Mouse (Mus musculus): Measurements from ENCODE around the gene Galnt6. TPM values are rescaled to one million over a fixed set of nuclear protein-coding genes. Genes with fewer than 3 reads are reported as not detected.

Galnt6 gene
- polyA plus RNA-seq, 1 experiment from 2014 or later: 1.2 TPM

GRCm38 (mm10) chr15:100748584-100748983, 19.4 kb upstream of the Galnt6 start:
- Histone ChIP-seq H3K4me2 (replicated peaks; ENCODE audit: low read depth, low read length) (no peak overlapping the region), H3K9ac (replicated peaks; ENCODE audit: low read depth) (no peak overlapping the region), H3K4me3 (ENCODE audit: low read depth, low read length) (no peak overlapping the region), H3K9me3 (ENCODE audit: low read length) (no peaks in the 10 kb centered on the region), H3K27me3 (replicated peaks; ENCODE audit: insufficient read depth, low read length) (0 out of 2 replicates have a peak, but pooled peaks cover 5% of the 10 kb centered on the region), H3K27ac (ENCODE audit: low read length) (no peak overlapping the region), H3K36me3 (ENCODE audit: insufficient read depth, low read length) (no peaks in the 10 kb centered on the region), H3K4me1 (ENCODE audit: insufficient read depth, low read depth, low read length) (no peaks in the 10 kb centered on the region)
- TF ChIP-seq CTCF (IDR thresholded peaks at IDR 0.05): no peak
- TF ChIP-seq EP300 (IDR thresholded peaks at IDR 0.05): no peak
- DNase-seq (ENCODE audit: low spot score) (no peak), ATAC-seq (peak; percentile 59)
- WGBS: 66% methylated on average over 3 of the region's 3 CpGs

DNA sequence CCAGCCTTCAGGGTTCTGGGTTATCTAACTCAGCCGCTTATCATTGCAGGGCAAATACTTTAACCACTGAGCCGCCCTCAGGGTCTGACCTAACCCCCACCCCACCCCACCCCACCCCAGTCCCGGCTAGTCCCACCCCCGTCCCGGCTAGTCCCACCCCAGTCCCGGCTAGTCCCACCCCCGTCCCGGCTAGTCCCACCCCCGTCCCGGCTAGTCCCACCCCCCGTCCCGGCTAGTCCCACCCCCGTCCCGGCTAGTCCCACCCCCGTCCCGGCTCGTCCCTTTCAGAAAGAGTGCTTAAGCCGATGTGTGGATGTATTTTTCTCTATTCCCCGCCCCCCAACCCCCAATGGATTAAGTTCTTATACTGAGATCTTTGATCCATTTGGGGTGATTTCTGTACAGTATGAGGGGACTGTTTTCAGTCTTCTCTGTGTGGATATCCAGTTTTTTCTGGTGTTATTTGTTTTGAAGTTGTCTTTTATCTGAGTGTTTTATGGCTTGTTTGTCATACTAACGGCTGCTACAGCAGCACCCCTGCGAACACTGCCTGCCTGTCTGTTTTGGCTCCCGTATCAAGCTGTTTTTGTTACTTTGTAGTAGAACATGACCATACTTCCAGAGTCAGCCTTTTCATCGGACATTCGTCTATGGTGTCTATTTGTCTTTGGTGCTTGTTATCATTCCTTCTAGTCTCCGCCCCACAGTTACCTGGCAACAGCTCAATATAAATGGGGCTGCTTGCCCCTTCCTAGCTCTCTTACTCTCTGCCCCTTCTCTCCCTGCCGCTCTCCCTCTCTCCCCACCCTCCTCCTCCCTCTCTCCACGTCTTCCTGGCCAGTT, 18.2 kb upstream of the Galnt6 start:
- Histone ChIP-seq H3K27me3 (replicated peaks; ENCODE audit: insufficient read depth, low read length) (no peaks in the 10 kb centered on the region), H3K27ac (ENCODE audit: low read length) (no peak overlapping the region), H3K9ac (replicated peaks; ENCODE audit: low read depth) (no peak overlapping the region), H3K9me3 (ENCODE audit: low read length) (no peaks in the 10 kb centered on the region), H3K4me1 (ENCODE audit: insufficient read depth, low read depth, low read length) (no peaks in the 10 kb centered on the region), H3K4me3 (ENCODE audit: low read depth, low read length) (no peak overlapping the region), H3K36me3 (ENCODE audit: insufficient read depth, low read length) (no peaks in the 10 kb centered on the region), H3K4me2 (replicated peaks; ENCODE audit: low read depth, low read length) (peak overlapping the region; percentile 40)
- WGBS: 3% methylated on average over 21 of the region's 27 CpGs
- DNase-seq (ENCODE audit: low spot score) (no peak), ATAC-seq (peak; percentile 87)
- TF ChIP-seq EP300 (IDR thresholded peaks at IDR 0.05) (no peak), CTCF (IDR thresholded peaks at IDR 0.05) (no peak)

DNA sequence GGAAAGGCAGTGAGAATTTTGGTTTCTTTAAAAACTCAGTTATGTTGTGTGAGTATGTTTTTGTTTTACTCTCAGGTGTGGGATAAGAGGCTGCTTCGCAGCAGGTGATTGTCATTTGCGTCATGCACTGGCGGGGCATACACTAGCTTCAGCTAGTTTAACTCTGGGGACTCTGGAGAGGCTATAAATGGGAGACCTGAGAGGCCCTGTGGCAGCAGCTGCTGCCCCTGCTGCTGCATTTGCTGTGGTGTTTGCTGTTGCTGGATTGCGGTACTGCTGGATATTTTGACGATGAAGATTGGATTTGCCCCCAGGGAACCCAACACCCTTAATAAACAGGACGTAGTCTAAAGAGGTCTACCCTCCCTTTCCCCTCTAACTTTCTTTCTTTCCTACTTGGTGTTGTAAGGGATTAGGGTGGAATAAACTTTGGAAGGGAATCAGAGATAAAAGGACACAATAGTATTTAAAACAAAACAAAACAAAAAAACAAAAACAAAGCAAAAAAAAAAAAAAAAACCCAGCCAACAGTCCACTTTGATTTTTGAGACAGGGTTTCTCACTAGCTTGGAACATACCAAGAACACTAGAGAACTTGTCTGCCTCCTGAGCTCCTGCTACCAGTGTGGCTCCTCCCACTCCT, 17.4 kb upstream of the Galnt6 start:
- H3K4me2 ChIP-seq (replicated peaks; ENCODE audit: low read depth, low read length): no peak overlapping the region
- H3K4me3 ChIP-seq (ENCODE audit: low read depth, low read length): no peak overlapping the region
- H3K27ac ChIP-seq (ENCODE audit: low read length): no peak overlapping the region
- ATAC-seq (no peak), DNase-seq (ENCODE audit: low spot score) (peak; percentile 76)
- no peaks in the 10 kb centered on the region for H3K4me1 ChIP-seq (ENCODE audit: insufficient read depth, low read depth, low read length)
- no peaks in the 10 kb centered on the region for H3K27me3 ChIP-seq (replicated peaks; ENCODE audit: insufficient read depth, low read length)
- H3K36me3 ChIP-seq (ENCODE audit: insufficient read depth, low read length): no peaks in the 10 kb centered on the region
- 29% methylated on average over 6 of the region's 6 CpGs for WGBS
- TF ChIP-seq EP300 (IDR thresholded peaks at IDR 0.05) (no peak), CTCF (IDR thresholded peaks at IDR 0.05) (no peak)
- H3K9me3 ChIP-seq (ENCODE audit: low read length): no peaks in the 10 kb centered on the region
- no peak overlapping the region for H3K9ac ChIP-seq (replicated peaks; ENCODE audit: low read depth)

GRCm38 (mm10) chr15:100743238-100743637, 14.1 kb upstream of the Galnt6 start:
- Histone ChIP-seq H3K4me1 (ENCODE audit: insufficient read depth, low read depth, low read length) (no peaks in the 10 kb centered on the region), H3K4me3 (ENCODE audit: low read depth, low read length) (no peak overlapping the region), H3K27ac (ENCODE audit: low read length) (no peak overlapping the region), H3K9ac (replicated peaks; ENCODE audit: low read depth) (no peak overlapping the region), H3K27me3 (replicated peaks; ENCODE audit: insufficient read depth, low read length) (no peaks in the 10 kb centered on the region), H3K4me2 (replicated peaks; ENCODE audit: low read depth, low read length) (no peak overlapping the region), H3K36me3 (ENCODE audit: insufficient read depth, low read length) (no peaks in the 10 kb centered on the region), H3K9me3 (ENCODE audit: low read length) (no peaks in the 10 kb centered on the region)
- WGBS: 90% methylated on average over 6 of the region's 6 CpGs
- no peak for ATAC-seq
- no peak for DNase-seq (ENCODE audit: low spot score)
- TF ChIP-seq EP300 (IDR thresholded peaks at IDR 0.05) (no peak), CTCF (IDR thresholded peaks at IDR 0.05) (no peak)

- no peak for ATAC-seq
- H3K9me3 ChIP-seq (ENCODE audit: low read length): no peaks in the 10 kb centered on the region
Measured at GRCm38 (mm10) chr15:100739442-100739841, 10.3 kb upstream of the Galnt6 start.

DNA sequence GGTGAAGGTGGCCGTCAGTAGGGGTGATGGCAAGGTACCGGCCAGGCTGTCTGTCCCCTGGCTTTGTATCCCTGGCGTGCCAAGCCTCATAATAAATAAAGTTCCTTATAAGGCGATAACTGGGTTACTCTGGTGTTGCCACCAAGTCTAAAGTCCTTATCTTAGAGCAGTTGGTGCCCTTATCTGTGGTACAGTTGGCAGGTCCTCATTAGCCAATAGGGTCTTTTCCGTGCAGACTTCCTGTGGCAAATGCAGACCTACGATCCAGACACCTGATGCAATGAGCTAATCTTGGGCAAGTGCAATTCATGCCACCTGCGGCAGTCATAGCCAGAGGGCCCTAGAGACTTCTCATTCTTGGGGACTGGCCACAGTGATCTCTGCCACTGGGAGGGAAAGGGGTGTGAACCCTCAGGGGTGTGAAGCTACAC, 9.2 kb upstream of the Galnt6 start:
- 73% methylated on average over 7 of the region's 7 CpGs for WGBS
- Histone ChIP-seq H3K9me3 (ENCODE audit: low read length) (no peaks in the 10 kb centered on the region), H3K4me2 (replicated peaks; ENCODE audit: low read depth, low read length) (no peak overlapping the region), H3K27me3 (replicated peaks; ENCODE audit: insufficient read depth, low read length) (no peaks in the 10 kb centered on the region), H3K36me3 (ENCODE audit: insufficient read depth, low read length) (no peaks in the 10 kb centered on the region), H3K9ac (replicated peaks; ENCODE audit: low read depth) (no peak overlapping the region), H3K27ac (ENCODE audit: low read length) (no peak overlapping the region), H3K4me3 (ENCODE audit: low read depth, low read length) (no peak overlapping the region), H3K4me1 (ENCODE audit: insufficient read depth, low read depth, low read length) (no peaks in the 10 kb centered on the region)
- no peak for DNase-seq (ENCODE audit: low spot score)
- TF ChIP-seq CTCF (IDR thresholded peaks at IDR 0.05): no peak
- no peak for TF ChIP-seq EP300 (IDR thresholded peaks at IDR 0.05)
- no peak for ATAC-seq

More at GRCm38 (mm10) chr15:100739442-100739841, 10.3 kb upstream of the Galnt6 start:
- WGBS: 77% methylated on average over 6 of the region's 6 CpGs
- DNase-seq (ENCODE audit: low spot score): no peak
- no peak for TF ChIP-seq CTCF (IDR thresholded peaks at IDR 0.05)
- TF ChIP-seq EP300 (IDR thresholded peaks at IDR 0.05): no peak
- Histone ChIP-seq H3K27me3 (replicated peaks; ENCODE audit: insufficient read depth, low read length) (no peaks in the 10 kb centered on the region), H3K4me3 (ENCODE audit: low read depth, low read length) (no peak overlapping the region), H3K27ac (ENCODE audit: low read length) (no peak overlapping the region), H3K9ac (replicated peaks; ENCODE audit: low read depth) (no peak overlapping the region), H3K4me2 (replicated peaks; ENCODE audit: low read depth, low read length) (no peak overlapping the region), H3K36me3 (ENCODE audit: insufficient read depth, low read length) (no peaks in the 10 kb centered on the region), H3K4me1 (ENCODE audit: insufficient read depth, low read depth, low read length) (no peaks in the 10 kb centered on the region)
